Mouse (Mus musculus) ES-E14 (cell line): ENCODE data around the gene Rgs10. TPM values are rescaled to one million over a fixed set of nuclear protein-coding genes. Genes with fewer than 3 reads are reported as not detected.

Experiments used
- DNase-seq: peaks from one replicate; pipeline ENCODE4 v3.0.0-alpha.2; 2013; ENCODE audit warnings: low read depth, low spot score
- H3K27ac ChIP-seq: 2 replicates; pipeline ENCODE4 v1.5.1; 2012; ENCODE audit warnings: low read depth, mild to moderate bottlenecking, low read length, moderate library complexity, mixed read lengths; ENCODE audit not compliant: poor library complexity, insufficient read depth, severe bottlenecking
- H3K36me3 ChIP-seq: 2 replicates; pipeline ENCODE4 v1.6.1; 2012; ENCODE audit warnings: mild to moderate bottlenecking, low read length, moderate library complexity, mixed read lengths; ENCODE audit not compliant: control insufficient read depth, poor library complexity, insufficient read depth, severe bottlenecking
- H3K4me1 ChIP-seq, 2 experiments: fragments of 150-350 bp in 1 of 2; sonication (generic) in 1 of 2; 2 replicates each; pipeline ENCODE4 v1.6.1; 2012; ENCODE audit warnings: low read length in 2 of 2, mild to moderate bottlenecking in 1 of 2, mixed read lengths in 1 of 2; ENCODE audit not compliant: control insufficient read depth in 2 of 2, insufficient read depth in 2 of 2, poor library complexity in 1 of 2
- H3K4me3 ChIP-seq, 2 experiments: fragments of 150-350 bp in 1 of 2; sonication (generic) in 1 of 2; 2 replicates each; pipeline ENCODE4 v1.5.1; 2012; ENCODE audit warnings: low read length in 2 of 2, low read depth in 1 of 2, mild to moderate bottlenecking in 1 of 2, mixed read lengths in 1 of 2; ENCODE audit not compliant: insufficient read depth in 1 of 2, poor library complexity in 1 of 2, severe bottlenecking in 1 of 2
- H3K9ac ChIP-seq: 2 replicates; pipeline ENCODE4 v1.6.1; 2012; ENCODE audit warnings: low read depth, mild to moderate bottlenecking, low read length, mixed read lengths; ENCODE audit not compliant: poor library complexity, insufficient read depth, severe bottlenecking
- H3K9me3 ChIP-seq: fragments of 150-350 bp; sonication (generic); 2 replicates; pipeline ENCODE4 v1.6.1; 2012; ENCODE audit warnings: low read depth, mild to moderate bottlenecking, low read length; ENCODE audit not compliant: control insufficient read depth, insufficient read depth
- CHD2 ChIP-seq: IDR thresholded peaks from 2 replicates; pipeline ENCODE4 v1.6.1; 2014; ENCODE audit warnings: mild to moderate bottlenecking, low read depth, low read length, inconsistent platforms
- HCFC1 ChIP-seq: IDR thresholded peaks from 2 replicates; pipeline ENCODE4 v1.6.1; 2012; ENCODE audit warnings: low read length, inconsistent platforms, borderline replicate concordance; ENCODE audit not compliant: insufficient read depth
- MAFK ChIP-seq: IDR thresholded peaks from 2 replicates; pipeline ENCODE4 v1.6.1; 2014; ENCODE audit warnings: mild to moderate bottlenecking, low read depth, low read length, inconsistent platforms; ENCODE audit not compliant: insufficient read depth
- ZC3H11A ChIP-seq: IDR thresholded peaks from 2 replicates; pipeline ENCODE4 v1.6.1; 2012; ENCODE audit warnings: low read depth, mild to moderate bottlenecking, inconsistent platforms, low read length, borderline replicate concordance
- ZNF384 ChIP-seq: IDR thresholded peaks from 2 replicates; pipeline ENCODE4 v1.6.1; 2012; ENCODE audit warnings: low read depth, low read length, inconsistent platforms
- in situ Hi-C, 2 experiments: fragments of 600-800 bp; cut with MboI; formaldehyde crosslinking; loops; one replicate each; pipeline ENCODE4 v1.15.1; 2025; ENCODE audit warnings: low sequenced_read_pairs in 2 of 2, inconsistent platforms in 1 of 2; ENCODE audit not compliant: unreplicated experiment in 2 of 2
- total RNA-seq: library from RNA; depleted of rRNA; stranded (reverse); fragments of 300-350 nt; gene quantifications from 2 replicates; pipeline ENCODE4 v1.2.3, GENCODE M21; 2012

Gene Rgs10
- total RNA-seq, 1 experiment, result 6.2 TPM

- TF ChIP-seq MAFK (no peak), HCFC1 (no peak), CHD2 (no peak), ZNF384 (no peak), ZC3H11A (no peak)
- Histone ChIP-seq H3K9me3 (no peaks in the 10 kb centered on the region), H3K36me3 (no peaks in the 10 kb centered on the region), H3K4me3 (no peak overlapping the region), H3K9ac (no peak overlapping the region), H3K27ac (no peak overlapping the region), H3K4me1 (peaks cover 0 to 12% of the 10 kb centered on the region in 2 experiments; a peak in 2 of 4 replicates)
- DNase-seq, result no peak
- in situ Hi-C loops, result no loop called here
Observed at GRCm38 (mm10) chr7:128359741-128360140, 58.8 kb downstream of the Rgs10 start.

- Histone ChIP-seq H3K4me1 (peaks cover 0 to 12% of the 10 kb centered on the region in 2 experiments; a peak in 2 of 4 replicates), H3K36me3 (no peaks in the 10 kb centered on the region), H3K9me3 (no peaks in the 10 kb centered on the region), H3K4me3 (no peak overlapping the region), H3K9ac (no peak overlapping the region), H3K27ac (no peak overlapping the region)
- DNase-seq, result no peak
- no peak for TF ChIP-seq MAFK
- TF ChIP-seq ZC3H11A, result no peak
- TF ChIP-seq ZNF384, result no peak
- no peak for TF ChIP-seq HCFC1
- TF ChIP-seq CHD2, result no peak
- in situ Hi-C loops, result no loop called here
Observed at GRCm38 (mm10) chr7:128359164-128359563, 59.4 kb downstream of the Rgs10 start.

GRCm38 (mm10) chr7:128358741-128359140 is 59.8 kb downstream of the Rgs10 start:
- Histone ChIP-seq H3K36me3 (no peaks in the 10 kb centered on the region), H3K9me3 (no peaks in the 10 kb centered on the region), H3K4me1 (peaks cover 0 to 12% of the 10 kb centered on the region in 2 experiments; a peak in 2 of 4 replicates), H3K9ac (no peak overlapping the region), H3K27ac (no peak overlapping the region), H3K4me3 (no peak overlapping the region)
- in situ Hi-C loops, result no loop called here
- no peak for DNase-seq
- no peak for TF ChIP-seq ZNF384
- TF ChIP-seq CHD2, result no peak
- no peak for TF ChIP-seq MAFK
- TF ChIP-seq ZC3H11A, result no peak
- no peak for TF ChIP-seq HCFC1

- H3K4me1 ChIP-seq, result peaks cover 0 to 10% of the 10 kb centered on the region in 2 experiments; a peak in 2 of 4 replicates
- peak; percentile 34 for DNase-seq
- TF ChIP-seq MAFK, result no peak
- TF ChIP-seq ZNF384, result no peak
- TF ChIP-seq ZC3H11A, result no peak
- TF ChIP-seq HCFC1, result no peak
- TF ChIP-seq CHD2, result no peak
- no peak overlapping the region for H3K4me3 ChIP-seq
- no peak overlapping the region for H3K9ac ChIP-seq
- in situ Hi-C loops, result no loop called here
- H3K27ac ChIP-seq, result no peak overlapping the region
- no peaks in the 10 kb centered on the region for H3K36me3 ChIP-seq
- H3K9me3 ChIP-seq, result no peaks in the 10 kb centered on the region
Observed at GRCm38 (mm10) chr7:128356868-128357755, 61.4 kb downstream of the Rgs10 start.
